Mouse (Mus musculus): ENCODE data around the gene Vmn1r30. TPM values are rescaled to one million over a fixed set of nuclear protein-coding genes. Genes with fewer than 3 reads are reported as not detected.

Vmn1r30 gene
- not detected for total RNA-seq (2022)

DNA sequence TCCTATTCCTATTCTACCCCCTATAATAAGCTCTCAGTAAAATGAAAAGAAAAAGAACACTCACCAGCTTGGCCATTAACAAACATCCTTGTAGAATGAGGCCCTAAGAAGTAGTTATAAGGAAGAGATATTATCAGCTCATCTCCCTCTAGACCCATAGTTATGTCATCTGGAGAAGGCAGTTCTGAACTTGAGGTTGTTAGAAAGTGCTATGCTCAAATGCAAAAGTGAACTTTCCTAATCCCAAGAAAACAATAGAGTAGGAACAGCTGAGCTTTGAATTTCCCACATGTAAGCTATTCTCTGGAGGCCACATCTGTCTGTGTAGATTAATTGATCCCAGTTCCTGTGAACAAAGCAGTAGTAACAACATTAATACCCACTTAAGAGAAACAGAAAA is at the start of gene Vmn1r30:
Vmn1r30 (minus strand) TSS at position 101 of the 400 bp plus-strand sequence.
- no peak for DNase-seq (ENCODE audit: low spot score in 2 of 2)

DNA sequence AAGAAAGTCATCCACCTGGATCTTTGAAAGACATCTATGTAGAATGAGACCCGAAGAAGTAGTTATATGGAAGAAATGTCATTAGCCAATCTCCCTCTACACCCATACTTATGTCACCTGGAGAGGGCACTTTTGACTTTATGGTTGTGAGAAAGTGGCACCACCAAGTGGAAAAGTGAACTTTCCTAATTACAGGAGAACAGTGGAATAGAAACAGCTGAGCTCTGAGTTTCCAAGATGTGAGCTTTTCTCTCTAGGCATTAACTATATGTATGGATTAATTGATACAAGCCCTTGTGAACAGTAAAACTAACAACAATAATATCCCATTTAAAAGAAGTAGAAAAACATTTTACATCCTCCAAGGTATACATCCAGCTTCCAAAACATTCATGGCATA is 32.0 kb upstream of the Vmn1r30 start, which contains the start of gene Vmn1r31:
Vmn1r31 (minus strand) TSS at position 101 of the 400 bp plus-strand sequence.
- no peak for DNase-seq (ENCODE audit: low spot score in 2 of 2)

Other genes starting within 250 kb of the Vmn1r30 start
- not detected for gene Vmn1r27, start 224.6 kb downstream of the Vmn1r30 start, total RNA-seq (2022)
- not detected for gene Vmn1r28, start 181.3 kb downstream of the Vmn1r30 start, total RNA-seq (2022)
- gene Vmn1r29, start 141.8 kb downstream of the Vmn1r30 start, total RNA-seq (2022) = under 1 TPM in 1 of 4 experiments, not detected in 3; 0.11 TPM
- gene Vmn1r31, start 31.9 kb upstream of the Vmn1r30 start, total RNA-seq (2022) = not detected
- 10 to 100 TPM; 18.3 to 27.8 (median 23.4) TPM for gene Abcg2, start 141.1 kb upstream of the Vmn1r30 start, total RNA-seq (2022)

Data from left cerebral cortex, adult 8-10 months (tissue).